9 mouse cellular contexts compared by ENCODE assay signal in genomic region chr1:89931120-89931519, GRCm38 (mm10). TPM values are rescaled to one million over a fixed set of nuclear protein-coding genes. Genes with fewer than 3 reads are reported as not detected.
DNase-seq lines count a peak whose midpoint lies in the region; ATAC-seq and TF ChIP-seq lines count a peak whose summit lies in the region.
"Had no signal": no experiment of that assay in that cellular context is flagged by ENCODE, and none has a peak within 500 bp of the region (broad histone marks: within the 10 kb centered on the region; RNA-seq: fewer than 3 reads in every experiment).

Gene Gbx2 (minus strand): TSS chr1:89931179.

- H3K36me3 ChIP-seq in kidney, embryonic 15.5 days: no peaks in the 10 kb centered on the region
- H3K36me3 ChIP-seq in stomach, postnatal 0 days (ENCODE audit: control insufficient read depth, insufficient read depth, low read length): no peaks in the 10 kb centered on the region

- TF ChIP-seq CTCF in stomach, postnatal 0 days (IDR thresholded peaks at IDR 0.05; ENCODE audit: low read depth): no peak

- DNase-seq in ES-CJ7 (ENCODE audit: low read depth, low spot score): peak; percentile 98
- peak; percentile 34 for DNase-seq in adrenal gland, postnatal 25 days
- DNase-seq in forelimb bud, embryonic 11.5 days (ENCODE audit: low read depth, low spot score): peak; percentile 91
- peak; percentile 52 for DNase-seq in lung, postnatal 36 days
- peak; percentile 77 for DNase-seq in stomach, postnatal 0 days (ENCODE audit: low spot score)
- no peak for DNase-seq in layer of hippocampus, adult 11-12 months (ENCODE audit: low spot score)
- DNase-seq in B cell, adult 2 months: no peak

- no peaks in the 10 kb centered on the region for H3K9me3 ChIP-seq in kidney, embryonic 15.5 days (replicated peaks)
- no peaks in the 10 kb centered on the region for H3K9me3 ChIP-seq in stomach, postnatal 0 days (ENCODE audit: control insufficient read depth, low read length)

- H3K4me1 ChIP-seq in kidney, embryonic 15.5 days: peaks cover 49% of the 10 kb centered on the region
- H3K4me1 ChIP-seq in stomach, postnatal 0 days (replicated peaks; ENCODE audit: control insufficient read depth, insufficient read depth): no peaks in the 10 kb centered on the region; the same call in 1 of the 2 replicates

- H3K9ac ChIP-seq in kidney, embryonic 15.5 days: peak within 1 kb of the TSS; percentile 7; the same call in 1 of the 2 replicates
- no peak within 1 kb of the TSS for H3K9ac ChIP-seq in stomach, postnatal 0 days (ENCODE audit: low read length)

- TF ChIP-seq EP300 in stomach, postnatal 0 days (optimal IDR thresholded peaks at IDR 0.05): no peak

- no peak within 1 kb of the TSS for H3K27ac ChIP-seq in kidney, embryonic 15.5 days
- H3K27ac ChIP-seq in stomach, postnatal 0 days (replicated peaks): no peak within 1 kb of the TSS

- peak; percentile 76 for ATAC-seq in kidney, embryonic 15.5 days (replicated peaks; ENCODE audit: low FRiP score)
- peak; percentile 63 for ATAC-seq in stomach, postnatal 0 days (ENCODE audit: low FRiP score, low TSS enrichment)

- H3K27me3 ChIP-seq in kidney, embryonic 15.5 days: peaks cover 99% of the 10 kb centered on the region
- H3K27me3 ChIP-seq in stomach, postnatal 0 days (ENCODE audit: control insufficient read depth, insufficient read depth, low read length): peaks cover 39% of the 10 kb centered on the region

- H3K4me3 ChIP-seq in kidney, embryonic 15.5 days (replicated peaks): peak within 1 kb of the TSS; percentile 47
- H3K4me3 ChIP-seq in stomach, postnatal 0 days (ENCODE audit: low read depth, low read length): peak within 1 kb of the TSS; percentile 38
- H3K4me3 ChIP-seq: erythroblast, embryonic 14.5 days had no signal

- under 1% methylated on average over 33 of the region's 33 CpGs for WGBS in kidney, embryonic 15.5 days
- WGBS in stomach, postnatal 0 days: under 1% methylated on average over 33 of the region's 33 CpGs

- peak within 1 kb of the TSS; percentile 79 for H3K4me2 ChIP-seq in kidney, embryonic 15.5 days
- H3K4me2 ChIP-seq in stomach, postnatal 0 days (replicated peaks; ENCODE audit: low read depth): peak within 1 kb of the TSS; percentile 59

RNA-seq across cellular contexts. Expression of gene Gbx2, which starts in this region (rescaled TPM):
- total RNA-seq in adrenal gland, postnatal 25 days (2021): not detected in 2 replicates
- polyA plus RNA-seq in kidney, embryonic 15.5 days (2015; fragmentation: Nextera tagmentation; extraction: Ambion mirVana): 0.10 TPM in 1 of 2 replicates, not detected in the other
- not detected in 2 replicates for polyA plus RNA-seq in stomach, postnatal 0 days (2015; fragmentation: Nextera tagmentation; extraction: Ambion mirVana)
- polyA plus RNA-seq: erythroblast, embryonic 14.5 days had no signal

Comparison
In these comparisons a context has a peak if more than half of its experiments do, and no peak if none do; other contexts are left out.
1. Peak in DNase-seq in adrenal gland, postnatal 25 days; RNA of the gene not detected or under 1 TPM.
2. Peak in ATAC-seq, H3K4me3 ChIP-seq, H3K9ac ChIP-seq and H3K4me2 ChIP-seq in kidney, embryonic 15.5 days; RNA of the gene not detected or under 1 TPM.
3. Peak in DNase-seq, ATAC-seq, H3K4me3 ChIP-seq and H3K4me2 ChIP-seq in stomach, postnatal 0 days; RNA of the gene not detected or under 1 TPM.
4. DNase-seq: peak in ES-CJ7 (single experiment), forelimb bud, embryonic 11.5 days (single experiment) and lung, postnatal 36 days (single experiment); none in layer of hippocampus, adult 11-12 months (single experiment) and B cell, adult 2 months (0 of 2).